Mouse (Mus musculus) subcutaneous adipose tissue, adult 2 months (tissue): ENCODE results near the gene Ccl1. TPM values are rescaled to one million over a fixed set of nuclear protein-coding genes. Genes with fewer than 3 reads are reported as not detected.

Experiments used
- polyA plus RNA-seq: library from polyadenylated mRNA; depleted of rRNA; stranded (reverse); fragments of >200 nt; gene quantifications from 2 replicates; pipeline ENCODE4 v1.2.3, GENCODE M21; 2012; ENCODE audit warnings: low replicate concordance; rRNA removed

Gene Ccl1
- not detected in 2 replicates for polyA plus RNA-seq

DNA sequence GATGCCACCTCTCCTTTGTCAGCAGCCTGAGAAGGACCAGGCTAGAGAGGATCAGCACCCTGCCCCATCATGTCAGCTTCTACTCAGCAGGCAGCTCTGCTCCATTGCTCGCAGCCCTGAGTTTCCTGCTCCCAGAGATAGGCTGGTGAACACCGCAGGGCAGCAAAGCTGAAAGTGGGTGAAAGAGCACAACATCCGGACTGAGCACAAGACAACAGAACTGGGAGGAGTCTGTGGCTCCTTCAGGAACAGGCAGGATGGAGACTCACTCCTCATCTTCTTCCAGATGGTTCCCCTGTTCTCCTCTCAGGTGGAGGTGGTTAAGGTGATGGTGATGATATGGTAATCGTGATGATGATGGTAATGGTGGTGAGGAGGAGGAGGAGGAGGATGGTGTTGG, at the start of gene Ccl1:
Ccl1 (minus strand) TSS at position 101 of the 400 bp plus-strand sequence.

Other genes starting within 250 kb of the Ccl1 start
- gene Ccl11, start 247.9 kb downstream of the Ccl1 start, polyA plus RNA-seq, result 37.8 and 72.8 TPM in 2 replicates
- 6.1 and 8.5 TPM in 2 replicates for gene Ccl12, start 203.8 kb downstream of the Ccl1 start, polyA plus RNA-seq
- 40.1 and 47.0 TPM in 2 replicates for gene Ccl8, start 190.5 kb downstream of the Ccl1 start, polyA plus RNA-seq
- 0.06 and 2.8 TPM in 2 replicates for gene Tmem132e, start 83.2 kb upstream of the Ccl1 start, polyA plus RNA-seq